Mouse (Mus musculus) hindlimb bud, embryonic 11.5 days (tissue): Measurements from ENCODE around the gene Tmem108.

Experiments
- DNase-seq: peaks from one replicate; pipeline ENCODE4 v3.0.0-alpha.2; 2012; ENCODE audit warnings: low read depth, low spot score; ENCODE audit errors: extremely low spot score

Tmem108 gene

DNA sequence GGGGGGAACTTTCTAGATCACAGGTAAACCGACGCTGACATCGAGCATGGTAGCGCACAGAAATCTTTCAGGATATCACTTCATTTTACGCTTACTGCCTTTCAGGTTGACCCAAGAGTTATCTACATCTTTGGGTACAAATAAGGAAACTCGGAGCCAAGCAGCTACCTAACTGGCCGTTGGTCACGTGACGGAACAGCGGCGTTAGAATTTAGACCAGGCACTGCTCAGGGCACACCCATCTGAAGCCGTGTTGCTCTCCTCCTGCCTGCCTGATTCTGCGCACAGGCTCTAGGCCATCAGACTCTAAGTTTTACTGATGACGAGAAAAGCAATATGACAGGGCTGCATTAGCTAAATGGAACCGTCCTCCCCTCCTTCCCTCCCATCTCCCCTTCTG, 204.6 kb downstream of the Tmem108 start:
- no peak for DNase-seq

DNA sequence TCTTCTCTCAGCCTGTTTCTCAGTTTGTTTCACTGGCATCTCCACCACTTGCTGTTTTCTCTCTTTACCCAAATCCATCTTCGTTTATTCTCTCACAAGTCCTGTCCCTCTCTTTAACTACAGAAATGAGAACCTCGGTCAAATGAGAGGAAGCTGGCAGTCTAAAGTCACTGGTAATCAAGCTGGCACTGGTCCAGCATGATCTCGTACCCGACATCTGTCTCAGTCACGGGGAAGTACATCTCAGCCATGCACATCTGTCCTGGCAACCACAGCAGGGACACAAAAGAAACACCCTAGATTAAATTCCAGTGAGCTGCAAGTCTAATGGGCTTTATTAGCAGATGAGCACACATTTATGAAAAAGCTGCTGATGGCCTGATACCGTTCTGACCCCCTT, 206.3 kb downstream of the Tmem108 start:
- no peak for DNase-seq

DNA sequence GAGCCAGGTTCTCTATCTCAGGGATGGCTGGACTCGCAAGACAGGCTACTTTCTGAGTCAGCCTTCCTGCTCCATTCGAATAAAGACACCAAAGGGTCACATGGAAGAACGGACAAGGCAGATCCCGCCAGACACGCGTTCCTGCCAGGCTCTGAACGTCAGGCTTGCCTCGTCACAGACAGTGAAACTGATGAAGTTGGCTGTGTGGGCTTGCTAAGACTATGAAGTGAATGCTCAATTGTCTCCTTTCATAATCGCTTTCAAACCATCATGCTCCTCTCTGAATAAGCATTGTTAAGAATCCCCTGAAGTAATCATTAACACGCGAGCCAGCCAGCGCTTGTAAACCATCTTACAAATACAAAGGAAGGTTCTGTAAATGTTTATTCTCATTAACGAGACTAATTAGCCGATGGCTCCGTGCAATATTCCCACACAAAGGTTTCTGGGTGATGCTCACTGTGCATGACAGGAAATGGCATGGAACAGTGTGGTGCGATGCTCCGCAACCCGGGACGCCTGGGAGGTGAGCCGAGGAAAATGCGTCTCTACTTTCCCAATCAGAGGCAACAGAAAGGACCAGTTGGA, 210.9 kb downstream of the Tmem108 start:
- DNase-seq = no peak

DNA sequence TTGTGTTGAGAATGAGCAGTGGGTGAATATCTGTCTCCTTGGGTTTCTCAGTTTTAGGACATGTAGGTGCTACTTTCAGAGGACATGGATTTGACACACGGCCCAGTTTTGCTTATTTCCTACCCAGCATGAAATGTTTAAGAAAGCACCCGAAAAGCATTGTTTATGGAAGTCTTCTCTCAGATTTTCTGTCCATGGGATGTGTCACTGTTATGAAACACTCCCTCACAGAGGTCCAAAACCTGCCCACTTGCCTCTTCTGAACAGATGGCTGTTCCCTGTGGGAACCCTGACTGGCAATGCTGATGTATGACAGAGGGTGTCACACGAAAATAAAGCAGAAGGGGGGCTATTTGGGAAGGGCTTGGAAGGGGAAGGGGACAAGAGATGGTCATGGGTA, 212.5 kb downstream of the Tmem108 start:
- no peak for DNase-seq

DNA sequence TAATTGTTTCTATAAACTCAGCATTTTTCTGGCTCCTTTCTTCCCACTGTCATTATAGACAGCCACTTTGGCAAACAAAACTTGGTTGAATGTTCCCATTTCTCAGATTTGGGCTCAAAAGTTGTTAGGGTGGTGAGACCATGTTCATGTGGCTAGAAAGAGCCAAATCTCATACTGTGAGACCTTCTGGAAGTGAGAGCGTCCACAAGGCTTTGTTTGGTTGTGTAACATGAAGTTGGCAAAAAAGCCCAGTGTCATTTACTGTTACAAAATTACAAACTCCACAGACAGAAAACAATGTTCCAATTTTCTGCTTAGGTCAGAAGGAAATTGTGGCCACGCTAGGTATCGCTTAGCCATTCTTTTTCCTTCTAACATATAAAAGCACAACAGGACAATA, 213.0 kb downstream of the Tmem108 start:
- no peak for DNase-seq

DNA sequence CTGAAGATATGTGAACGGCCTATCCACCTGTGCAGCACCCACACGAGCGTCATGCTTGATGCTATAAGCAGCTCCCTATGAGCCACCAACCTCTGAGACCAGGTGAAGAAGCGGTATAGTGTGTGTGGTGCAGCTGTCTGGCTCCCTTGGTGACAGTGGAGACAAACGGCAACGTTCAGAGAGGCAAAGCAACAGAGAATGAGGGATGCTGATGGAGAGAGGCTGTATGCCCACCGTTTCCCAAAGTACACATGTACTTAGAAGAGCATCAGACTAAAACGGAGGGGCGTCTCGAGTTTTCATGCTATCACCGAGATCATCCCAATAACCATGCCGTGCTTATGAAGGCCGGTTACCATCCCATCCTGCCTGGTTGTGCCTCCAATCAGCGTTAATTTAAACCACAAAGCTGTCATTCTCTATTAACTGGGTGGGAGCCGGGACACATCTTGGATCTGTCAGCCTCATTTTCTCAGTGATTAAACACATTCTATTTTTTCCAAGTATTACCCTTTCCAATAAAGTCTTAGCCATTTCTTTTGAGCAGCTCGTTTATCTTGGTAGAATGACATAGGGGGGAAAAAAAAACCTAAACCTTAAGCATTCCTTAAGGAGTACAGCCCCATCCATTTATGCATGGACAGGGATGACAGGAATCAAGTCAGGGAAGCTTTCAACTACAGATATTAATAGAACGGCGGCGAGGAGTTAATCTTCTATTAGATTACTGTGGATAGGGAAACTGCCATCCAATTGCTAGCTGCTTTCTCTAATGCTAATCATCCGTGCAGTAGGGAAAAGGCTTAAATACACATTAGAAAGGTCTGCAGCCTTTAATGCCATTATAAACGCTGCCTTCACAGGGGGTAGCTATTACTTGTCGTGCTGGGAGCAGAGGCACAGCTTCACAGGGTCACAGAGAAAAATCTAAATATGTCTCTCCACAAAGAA, 214.7 kb downstream of the Tmem108 start:
- DNase-seq = no peak

DNA sequence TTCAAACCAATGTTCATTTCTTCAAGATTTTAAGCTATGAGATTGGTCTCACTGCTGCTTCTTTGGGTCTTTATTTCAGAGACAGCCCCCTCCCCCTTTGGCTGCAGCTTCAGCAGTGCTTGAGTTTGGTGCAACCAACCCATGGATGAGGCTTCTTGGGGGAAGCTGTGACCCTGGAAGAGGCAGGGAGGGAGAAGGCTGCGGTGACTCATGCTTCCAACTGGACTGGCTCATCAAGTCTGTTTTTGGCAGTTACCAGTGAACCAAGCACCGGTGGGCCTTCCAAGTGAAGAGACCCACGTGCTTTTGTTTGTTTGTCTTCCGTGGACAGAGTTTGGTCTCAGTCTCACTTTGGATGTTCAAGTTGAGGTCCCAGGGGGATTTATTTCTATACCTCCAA, 215.9 kb downstream of the Tmem108 start:
- DNase-seq = no peak

DNA sequence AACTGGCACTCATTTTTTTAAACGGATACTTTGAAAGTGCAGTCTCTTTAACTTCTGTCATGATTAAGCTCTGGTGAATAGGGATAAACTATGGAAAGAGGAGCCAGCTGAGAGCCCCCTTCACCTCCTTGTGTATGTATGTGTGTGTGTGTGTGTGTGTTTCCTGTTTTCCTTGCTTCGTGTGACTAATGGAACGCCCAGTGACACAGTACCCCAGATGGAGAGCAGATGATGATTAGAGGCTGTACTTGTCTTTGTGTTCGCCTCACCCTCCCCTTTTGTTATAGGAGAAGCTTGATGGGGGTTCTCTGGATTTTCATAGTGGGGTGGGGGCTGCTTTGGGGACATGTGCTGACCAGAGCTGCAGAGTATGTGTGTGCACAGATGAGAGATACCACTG, 216.4 kb downstream of the Tmem108 start:
- DNase-seq = no peak

DNA sequence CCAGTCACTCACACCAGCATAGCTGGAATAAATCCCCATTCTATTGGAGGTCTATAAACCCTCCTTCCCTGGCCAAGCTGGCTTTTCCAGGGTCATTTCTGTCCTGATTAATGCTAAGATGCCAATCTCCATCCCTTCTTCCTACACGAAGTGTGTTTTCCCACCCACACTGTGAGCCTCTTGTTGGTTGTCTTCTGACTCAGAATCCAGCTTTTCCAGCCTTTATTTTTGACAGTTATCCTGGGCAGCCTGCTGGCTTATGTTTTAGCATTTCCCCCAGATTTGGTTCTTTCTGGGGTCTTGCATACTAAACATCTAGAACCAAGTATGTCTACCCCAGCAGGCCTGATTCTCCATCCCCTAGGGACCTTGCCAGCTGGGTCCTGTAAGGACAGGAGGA, 217.0 kb downstream of the Tmem108 start:
- no peak for DNase-seq

DNA sequence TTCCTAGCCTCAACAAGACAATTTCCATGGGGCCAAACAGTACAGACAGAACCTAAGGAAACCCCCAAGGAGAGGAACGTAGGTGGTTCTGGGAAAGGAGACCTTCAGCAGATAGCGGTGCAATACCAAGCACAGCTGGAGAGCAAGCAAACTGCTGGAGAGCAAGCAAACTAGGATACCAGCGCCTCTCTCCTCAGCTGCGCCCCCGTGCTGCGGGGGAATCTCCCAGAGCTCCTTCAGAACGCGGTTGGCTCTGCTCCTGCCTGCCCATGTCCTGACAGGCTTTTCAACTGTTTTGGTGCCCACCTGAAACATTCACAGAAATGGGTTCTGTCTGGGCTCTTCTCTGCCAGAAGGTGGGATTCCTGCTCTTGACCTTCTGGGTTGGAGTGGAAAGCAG, 221.1 kb downstream of the Tmem108 start:
- DNase-seq = no peak

DNA sequence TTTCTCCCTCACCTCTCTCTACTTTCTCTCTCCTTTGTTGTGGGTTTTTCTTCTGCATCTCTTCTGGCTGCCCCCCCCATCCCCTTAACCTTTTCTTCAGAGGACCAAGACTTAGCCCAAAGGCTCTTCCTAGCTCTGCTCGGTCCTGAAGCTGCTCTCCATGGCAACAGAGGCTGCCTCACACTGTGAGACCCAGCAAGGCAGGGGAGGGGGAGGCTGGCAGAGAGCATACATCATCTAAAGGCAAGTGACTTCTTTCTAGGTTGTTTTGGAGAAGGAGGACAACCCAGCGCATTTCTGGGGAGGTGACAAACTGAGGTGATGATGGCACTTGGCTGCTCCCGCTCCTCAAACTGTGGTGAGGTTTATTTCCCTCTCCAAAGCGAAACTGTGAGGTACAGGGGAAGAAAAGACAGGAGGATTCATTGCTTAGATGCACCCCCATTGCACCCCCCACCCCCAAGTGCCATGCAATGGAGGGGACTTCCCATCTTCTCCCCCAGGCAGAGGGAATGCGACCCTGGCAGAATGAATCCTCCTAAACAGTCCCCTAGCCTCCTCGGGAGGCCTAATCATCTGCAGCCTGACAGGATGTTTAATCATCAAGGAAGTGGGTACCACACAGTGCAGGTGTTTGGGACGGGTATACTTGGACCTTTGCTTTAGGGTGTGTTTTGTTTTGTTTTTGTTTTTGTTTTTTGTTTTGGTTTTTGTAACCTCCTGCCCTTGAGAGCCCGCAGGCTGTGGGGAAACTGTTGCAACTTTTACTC, 223.4 kb downstream of the Tmem108 start:
- DNase-seq = no peak

DNA sequence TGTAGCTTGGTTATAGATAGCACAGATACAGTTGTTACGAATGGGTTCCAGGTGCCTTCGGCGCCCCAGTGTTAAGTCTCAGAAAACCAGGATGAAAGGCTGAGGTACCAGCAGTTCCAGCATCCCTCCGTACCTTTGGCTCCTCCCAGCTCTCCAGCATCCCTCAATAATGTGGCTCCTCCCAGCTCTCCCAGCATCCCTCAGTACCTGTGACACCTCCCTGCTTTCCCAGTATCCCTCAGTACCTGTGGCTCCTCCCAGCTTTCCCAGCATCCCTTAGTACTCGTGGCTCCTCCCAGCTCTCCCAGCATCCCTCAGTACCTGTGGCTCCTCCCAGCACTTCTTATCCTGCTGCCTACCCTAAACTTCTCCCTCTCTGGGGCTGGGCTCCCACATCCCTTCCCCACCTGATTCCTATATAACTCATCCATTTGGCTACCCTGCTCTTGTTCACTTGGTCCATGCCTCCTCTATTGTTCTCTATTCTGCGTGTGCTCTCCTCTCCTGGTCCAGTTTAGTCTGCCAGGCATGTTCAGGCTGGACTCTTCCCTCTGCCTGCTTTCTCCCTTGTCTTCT, 225.5 kb downstream of the Tmem108 start:
- no peak for DNase-seq

DNA sequence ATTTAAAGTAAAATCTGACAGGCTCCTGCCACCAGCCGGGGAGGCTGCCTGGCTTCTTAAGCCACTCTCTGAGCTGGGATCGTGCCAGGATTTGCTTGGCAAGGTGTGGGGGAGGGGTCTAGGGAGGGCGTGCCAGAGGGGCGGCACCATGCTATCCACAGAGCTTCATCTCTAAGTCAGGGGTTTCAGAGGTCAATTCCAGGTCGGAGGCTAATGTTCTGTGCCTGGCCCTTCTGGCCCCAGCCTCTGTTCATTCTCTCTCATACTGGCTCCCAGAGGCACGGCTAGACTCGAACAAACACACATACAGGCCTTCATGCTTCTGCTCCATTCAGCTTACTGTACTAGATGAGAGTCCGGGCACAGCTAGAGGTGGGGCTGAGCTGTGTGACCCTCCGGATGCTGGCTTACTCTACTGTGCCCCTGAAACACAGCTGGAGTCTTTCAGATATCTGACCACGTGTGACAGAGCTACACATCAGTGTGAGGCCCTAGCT, 236.5 kb downstream of the Tmem108 start:
- DNase-seq = no peak

DNA sequence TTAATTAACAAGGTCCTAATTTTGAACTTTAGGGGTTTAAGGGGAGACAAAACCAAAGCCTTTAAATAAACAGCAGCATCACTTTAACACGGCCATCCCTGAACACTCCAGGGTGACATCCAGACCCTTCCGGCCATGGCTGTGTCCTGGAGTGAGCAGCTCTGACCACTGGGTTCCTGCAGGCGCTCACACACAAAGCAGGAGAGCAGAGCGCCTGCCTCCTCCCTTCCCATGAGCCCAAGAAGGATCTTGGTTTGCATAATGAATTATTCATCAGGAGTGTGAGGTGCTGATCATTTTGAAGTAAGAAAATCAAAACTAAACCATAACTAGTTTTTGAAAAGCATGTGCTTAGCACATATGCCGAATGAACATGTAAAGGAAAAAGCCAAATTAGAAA, 237.0 kb downstream of the Tmem108 start:
- no peak for DNase-seq

DNA sequence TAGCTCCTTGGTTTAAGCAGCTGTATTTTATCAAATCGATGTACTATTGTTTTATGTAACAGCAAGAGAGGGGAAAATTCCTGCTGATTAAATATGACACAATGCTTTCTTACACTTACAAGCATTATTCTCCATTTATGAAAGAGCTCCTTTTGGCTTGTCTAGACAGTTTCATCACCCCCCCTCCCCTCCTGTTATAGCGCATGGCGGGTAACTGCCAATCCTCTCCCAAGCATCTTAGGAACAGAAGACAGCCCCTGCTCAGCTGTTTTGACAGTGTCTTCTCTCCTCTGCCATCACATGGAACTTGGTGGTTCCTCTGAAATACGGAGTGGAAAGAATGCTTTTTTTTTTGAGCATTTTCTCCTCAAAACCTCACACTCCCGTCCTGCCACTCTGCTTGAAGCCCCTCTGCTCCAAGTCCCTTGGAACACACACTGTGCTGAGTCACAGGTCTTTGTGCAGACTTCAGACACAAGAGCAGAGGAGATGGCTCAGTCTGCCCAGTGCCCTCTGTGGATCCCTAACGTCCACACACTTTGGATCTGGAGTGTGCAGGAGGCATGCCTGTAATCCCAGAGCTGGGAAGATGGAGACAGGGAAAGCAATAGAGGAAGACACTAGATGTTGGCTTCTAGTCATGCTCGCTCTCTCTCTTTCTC, 237.8 kb downstream of the Tmem108 start:
- DNase-seq = no peak

DNA sequence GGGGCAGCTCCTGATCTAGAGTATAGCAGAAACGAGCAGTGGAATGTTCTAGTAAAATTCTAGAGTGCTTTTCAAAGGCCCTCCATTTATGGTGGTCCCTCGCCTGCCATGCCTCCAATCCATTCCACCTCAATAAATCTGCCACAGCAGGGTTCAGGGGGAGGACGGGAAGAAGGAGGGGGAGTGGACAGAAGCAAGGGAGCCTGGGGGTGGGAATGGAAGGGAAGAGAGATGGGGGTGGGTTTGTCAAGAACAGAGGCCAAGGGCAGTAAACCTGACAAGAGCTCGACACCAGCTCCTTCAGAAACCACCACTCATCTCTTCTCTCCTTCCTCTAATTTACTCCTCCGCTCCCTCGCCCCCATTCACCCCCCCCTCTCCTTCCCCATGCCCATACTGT, 238.6 kb downstream of the Tmem108 start:
- DNase-seq = no peak

DNA sequence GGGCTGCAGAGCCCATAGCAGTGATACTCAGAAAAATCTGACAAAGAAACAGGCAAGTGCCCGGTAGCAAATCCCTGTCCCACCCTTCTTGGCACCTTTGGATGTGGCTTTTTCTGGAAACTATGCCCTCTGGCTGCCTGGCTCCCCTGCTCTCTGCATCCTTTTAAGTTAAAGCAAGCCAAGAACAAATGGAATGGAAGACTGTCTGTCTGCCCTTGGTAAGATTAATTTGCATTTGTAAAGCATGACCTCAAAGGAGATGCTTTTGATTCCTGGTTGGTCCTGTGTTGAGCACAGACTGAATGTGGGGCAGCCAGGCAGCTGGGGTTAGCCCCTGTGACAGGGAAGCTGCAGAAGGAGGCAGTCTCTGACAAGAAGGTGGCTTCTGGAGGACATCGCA, 247.8 kb downstream of the Tmem108 start:
- DNase-seq = no peak

DNA sequence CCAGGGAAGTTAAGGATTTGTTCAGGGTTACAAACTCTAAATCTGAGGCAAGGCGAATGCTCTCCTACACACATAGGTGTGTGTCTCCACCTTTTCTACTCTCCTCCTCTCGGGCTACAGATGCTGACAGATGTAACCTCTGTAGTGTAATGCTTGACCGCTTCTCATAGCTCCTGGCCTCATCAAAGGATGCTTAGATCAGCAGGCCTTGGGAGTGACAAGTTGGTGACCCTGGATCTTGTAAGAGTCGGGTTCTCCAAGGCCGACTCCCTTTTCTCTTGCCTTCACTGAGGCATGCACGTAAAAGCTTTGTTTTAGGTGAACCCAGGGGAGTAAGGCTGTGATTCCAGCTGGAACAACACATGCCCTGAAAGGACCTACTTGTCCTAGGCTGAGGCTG, 249.4 kb downstream of the Tmem108 start:
- no peak for DNase-seq

DNA sequence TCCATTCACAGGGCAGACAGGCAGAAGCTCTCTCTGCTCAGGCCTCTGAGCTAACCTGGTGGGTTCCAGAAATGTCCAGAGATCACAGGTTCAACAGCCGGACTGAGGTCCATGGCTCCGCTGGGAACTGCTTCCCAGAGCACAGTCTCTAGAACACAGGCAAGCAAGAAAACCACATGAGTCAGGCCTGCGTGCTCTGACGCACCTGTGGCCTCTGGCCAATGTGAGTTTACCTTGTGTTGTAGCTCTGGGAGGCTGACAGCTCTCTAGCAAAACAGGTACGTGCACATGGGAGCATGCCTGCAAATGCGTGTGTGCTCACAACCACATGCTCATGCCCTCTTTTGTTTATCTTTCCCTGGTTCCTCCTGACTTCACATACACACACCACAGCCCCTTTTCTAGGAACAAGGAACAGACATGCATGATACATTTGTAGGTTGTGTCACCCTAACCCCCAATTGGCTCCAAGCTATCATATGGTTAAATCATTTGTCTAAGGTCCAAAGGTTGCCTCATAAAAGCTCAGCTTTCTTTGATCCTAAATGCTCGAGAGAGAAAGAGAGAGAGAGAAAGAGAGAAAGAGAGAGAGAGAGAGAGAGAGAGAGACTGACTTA, 254.6 kb downstream of the Tmem108 start:
- no peak for DNase-seq

DNA sequence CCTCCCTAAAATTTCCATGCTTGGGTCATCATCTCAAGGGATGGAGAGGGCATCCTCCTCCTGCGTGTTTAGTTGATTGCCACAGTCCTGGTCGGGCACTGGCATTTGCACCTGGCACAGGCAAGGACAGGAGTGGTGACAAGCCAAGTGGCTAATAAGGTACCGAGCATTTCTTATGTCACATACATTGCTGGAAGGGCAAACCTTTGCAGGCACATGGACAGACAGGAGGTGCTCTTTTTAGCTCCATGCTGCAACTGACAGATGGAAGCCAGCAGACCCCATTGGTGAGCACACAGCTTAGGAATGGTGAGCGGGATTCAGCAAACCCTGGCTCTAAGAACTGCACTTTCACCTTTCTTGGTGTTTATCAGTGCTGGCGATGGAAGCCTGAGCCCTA, 256.6 kb downstream of the Tmem108 start:
- no peak for DNase-seq
